Mouse (Mus musculus): ENCODE results near the gene Eid3. TPM values are rescaled to one million over a fixed set of nuclear protein-coding genes. Genes with fewer than 3 reads are reported as not detected.

Eid3 gene
- 1 to 10 TPM in 1 of 2 experiments, under 1 TPM in 1; 0.57 to 1.3 TPM for total RNA-seq (2021)

- intact Hi-C loops (cut with DNase I) = no loop called here
- no peak for DNase-seq (ENCODE audit: low spot score)
Measured at GRCm38 (mm10) chr10:82866356-82866755, at the start of gene Eid3. Gene Eid3 (plus strand): TSS chr10:82866626.

GRCm38 (mm10) chr10:82817514-82817913 is 48.9 kb upstream of the Eid3 start:
- intact Hi-C loops (cut with DNase I) = no loop called here
- no peak for DNase-seq (ENCODE audit: low spot score)

- intact Hi-C loops (cut with DNase I) = no loop called here
- no peak for DNase-seq (ENCODE audit: low spot score)
Measured at GRCm38 (mm10) chr10:82817936-82818335, 48.5 kb upstream of the Eid3 start.

- intact Hi-C loops (cut with DNase I) = no loop called here
- DNase-seq (ENCODE audit: low spot score) = no peak
Measured at GRCm38 (mm10) chr10:82818661-82819060, 47.8 kb upstream of the Eid3 start.

GRCm38 (mm10) chr10:82823108-82823778 is 43.2 kb upstream of the Eid3 start:
- DNase-seq (ENCODE audit: low spot score) = no peak
- intact Hi-C loops (cut with DNase I) = no loop called here

GRCm38 (mm10) chr10:82823779-82824177 is 42.6 kb upstream of the Eid3 start:
- no peak for DNase-seq (ENCODE audit: low spot score)
- intact Hi-C loops (cut with DNase I) = no loop called here

DNA sequence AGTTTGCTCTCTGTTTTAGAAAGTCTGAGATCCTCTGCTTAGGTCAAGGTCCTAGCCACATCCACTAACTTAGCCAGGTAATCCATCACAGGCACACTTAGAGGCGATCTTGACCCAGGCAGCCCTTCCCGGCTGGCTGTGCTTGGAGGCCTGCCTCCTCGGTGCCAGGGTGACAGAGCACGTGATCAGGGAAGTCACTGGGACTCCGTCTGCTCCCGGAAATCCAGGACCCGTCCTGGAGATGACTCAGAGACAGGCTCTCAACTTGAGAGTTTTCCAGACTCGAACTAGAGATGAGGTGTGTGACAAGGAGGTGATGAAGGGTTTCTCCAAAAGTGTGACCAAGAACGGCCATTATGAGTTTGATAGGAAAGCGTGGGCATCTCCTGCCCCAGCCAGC is 41.9 kb upstream of the Eid3 start:
- no peak for DNase-seq (ENCODE audit: low spot score)
- intact Hi-C loops (cut with DNase I) = no loop called here

- intact Hi-C loops (cut with DNase I) = no loop called here
- no peak for DNase-seq (ENCODE audit: low spot score)
Measured at GRCm38 (mm10) chr10:82826516-82826915, 39.9 kb upstream of the Eid3 start.

DNA sequence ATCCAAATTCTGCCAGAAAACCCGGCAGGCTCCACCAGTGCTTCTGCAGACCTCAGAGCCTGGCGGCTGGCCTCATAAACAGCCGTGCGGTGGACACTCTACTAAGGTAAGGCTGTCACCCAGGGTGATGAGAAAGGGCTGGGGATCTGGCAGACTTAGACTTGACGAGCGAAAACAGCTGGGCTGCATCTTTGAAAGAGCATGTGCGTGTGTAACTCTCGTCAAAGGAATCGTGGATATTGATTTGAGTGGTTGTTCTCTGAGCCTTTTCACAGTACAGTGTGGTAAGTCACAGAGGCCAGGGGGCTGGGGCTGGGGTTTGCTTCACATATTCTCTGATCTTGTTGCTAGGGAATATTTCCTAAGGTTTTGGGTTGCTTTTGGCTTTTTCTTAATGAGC is 32.5 kb upstream of the Eid3 start, which contains the start of gene Txnrd1:
Txnrd1 (plus strand) TSS at position 26 of the 400 bp plus-strand sequence.
- intact Hi-C loops (cut with DNase I) = loop anchor here (5.0 kb wide), 1 partner anchor 43 kb away; no protein-coding TSS in a partner anchor
- no peak for DNase-seq (ENCODE audit: low spot score)

DNA sequence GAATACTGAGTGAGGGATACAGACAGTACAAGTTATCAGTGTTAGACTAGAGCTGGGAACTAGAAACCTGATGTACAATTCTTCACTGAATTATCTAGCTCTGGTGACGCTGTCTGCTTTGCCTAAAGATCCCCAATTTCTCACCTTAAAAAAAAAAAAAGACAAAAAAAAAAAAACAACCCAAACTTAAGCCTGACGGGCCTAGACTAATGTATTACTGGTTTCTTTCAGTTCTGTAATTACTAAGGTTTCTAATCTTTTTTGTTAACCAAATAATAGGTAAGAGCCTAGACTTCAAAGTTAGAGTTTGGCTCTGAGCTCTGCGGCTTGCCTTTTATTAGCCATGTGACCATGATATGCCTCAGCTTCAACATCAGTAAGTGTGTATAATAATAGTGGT is 30.5 kb upstream of the Eid3 start:
- intact Hi-C loops (cut with DNase I) = no loop called here
- no peak for DNase-seq (ENCODE audit: low spot score)

DNA sequence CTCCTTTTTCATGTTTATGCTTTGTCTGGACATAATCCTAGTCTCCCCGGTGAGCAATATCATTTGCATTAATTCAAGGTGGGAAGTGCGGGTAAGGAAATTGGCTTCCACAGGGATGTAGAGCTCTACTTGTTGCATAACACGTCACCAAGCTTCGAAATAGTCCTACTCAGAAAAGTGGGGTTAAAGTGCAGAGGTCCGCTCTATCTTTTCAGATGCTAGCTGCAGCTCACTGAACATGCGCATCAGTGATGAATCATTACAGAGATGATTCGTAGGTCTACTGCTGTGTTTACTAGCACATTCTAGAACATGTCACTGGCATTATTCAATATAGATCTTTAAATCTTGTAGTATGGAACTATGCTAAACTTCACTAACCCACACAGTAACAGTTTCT is 28.0 kb upstream of the Eid3 start:
- intact Hi-C loops (cut with DNase I) = no loop called here
- no peak for DNase-seq (ENCODE audit: low spot score)

GRCm38 (mm10) chr10:82844090-82844489 is 22.3 kb upstream of the Eid3 start:
- intact Hi-C loops (cut with DNase I) = no loop called here
- no peak for DNase-seq (ENCODE audit: low spot score)

- no peak for DNase-seq (ENCODE audit: low spot score)
- intact Hi-C loops (cut with DNase I) = no loop called here
Measured at GRCm38 (mm10) chr10:82844731-82845130, 21.7 kb upstream of the Eid3 start.

DNA sequence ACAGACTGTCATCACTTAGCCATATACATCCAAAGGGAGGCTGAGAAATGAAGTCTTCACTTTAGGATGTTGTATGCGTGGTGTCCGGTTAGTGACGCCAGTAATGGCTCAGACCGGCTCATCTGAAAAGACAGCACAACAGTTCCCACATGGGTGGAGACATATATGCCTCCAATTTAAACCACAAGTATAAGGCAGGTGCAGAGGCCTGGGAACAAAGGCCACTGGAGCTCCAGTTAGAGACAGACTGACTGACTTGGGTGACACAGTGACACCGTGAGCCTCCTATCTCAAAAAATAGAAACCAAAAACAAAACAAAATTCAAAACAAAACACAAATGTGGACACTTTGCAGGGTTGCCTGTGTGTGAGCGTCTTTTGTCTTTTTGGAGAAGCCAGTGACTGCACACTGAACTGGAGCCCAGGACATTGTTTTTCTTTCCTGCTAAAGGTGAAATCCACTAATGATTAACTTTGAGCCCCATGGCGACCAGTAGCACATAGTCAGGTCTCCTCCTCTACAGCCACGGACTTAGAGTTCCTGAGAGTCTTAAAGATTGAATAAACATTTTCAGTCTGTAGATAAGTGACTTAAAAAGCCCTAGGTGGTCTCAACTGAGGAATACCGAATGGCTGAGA is 18.5 kb upstream of the Eid3 start:
- intact Hi-C loops (cut with DNase I) = no loop called here
- no peak for DNase-seq (ENCODE audit: low spot score)

DNA sequence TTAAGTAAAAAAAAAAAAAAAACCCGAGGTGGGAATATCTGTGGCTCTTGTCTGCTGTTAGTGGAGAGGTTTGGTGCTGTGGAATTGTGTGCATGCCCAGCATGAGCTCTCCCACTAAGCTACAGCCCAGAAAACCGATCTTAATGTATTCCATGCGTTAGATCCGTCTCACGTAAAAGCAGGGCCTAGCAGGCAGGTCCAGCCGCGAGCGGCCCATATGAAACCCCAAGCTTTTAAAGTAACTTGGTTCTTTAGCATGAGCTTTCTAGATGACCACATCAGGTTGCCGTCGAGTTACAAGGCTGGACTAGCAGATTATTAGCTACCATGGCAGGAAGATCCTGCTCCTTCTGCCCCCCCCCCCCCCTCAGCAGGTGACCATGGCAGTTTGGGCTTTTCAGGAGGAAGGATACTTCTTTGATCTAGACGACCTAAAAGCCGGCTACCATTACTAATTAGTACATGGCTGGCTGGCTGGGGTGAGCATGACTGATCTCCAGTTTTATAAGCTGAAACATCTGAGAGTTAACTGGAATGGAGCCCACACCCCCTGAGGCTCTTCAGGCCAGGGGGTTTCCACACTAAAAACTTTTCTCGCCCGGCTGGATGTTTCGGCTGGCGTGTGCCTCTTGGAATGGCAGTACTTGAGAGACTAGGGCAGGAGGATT is 16.6 kb upstream of the Eid3 start:
- no peak for DNase-seq (ENCODE audit: low spot score)
- intact Hi-C loops (cut with DNase I) = no loop called here

GRCm38 (mm10) chr10:82850354-82850752 is 16.1 kb upstream of the Eid3 start:
- intact Hi-C loops (cut with DNase I) = no loop called here
- no peak for DNase-seq (ENCODE audit: low spot score)

- no peak for DNase-seq (ENCODE audit: low spot score)
- intact Hi-C loops (cut with DNase I) = no loop called here
Measured at GRCm38 (mm10) chr10:82851751-82852150, 14.7 kb upstream of the Eid3 start.

DNA sequence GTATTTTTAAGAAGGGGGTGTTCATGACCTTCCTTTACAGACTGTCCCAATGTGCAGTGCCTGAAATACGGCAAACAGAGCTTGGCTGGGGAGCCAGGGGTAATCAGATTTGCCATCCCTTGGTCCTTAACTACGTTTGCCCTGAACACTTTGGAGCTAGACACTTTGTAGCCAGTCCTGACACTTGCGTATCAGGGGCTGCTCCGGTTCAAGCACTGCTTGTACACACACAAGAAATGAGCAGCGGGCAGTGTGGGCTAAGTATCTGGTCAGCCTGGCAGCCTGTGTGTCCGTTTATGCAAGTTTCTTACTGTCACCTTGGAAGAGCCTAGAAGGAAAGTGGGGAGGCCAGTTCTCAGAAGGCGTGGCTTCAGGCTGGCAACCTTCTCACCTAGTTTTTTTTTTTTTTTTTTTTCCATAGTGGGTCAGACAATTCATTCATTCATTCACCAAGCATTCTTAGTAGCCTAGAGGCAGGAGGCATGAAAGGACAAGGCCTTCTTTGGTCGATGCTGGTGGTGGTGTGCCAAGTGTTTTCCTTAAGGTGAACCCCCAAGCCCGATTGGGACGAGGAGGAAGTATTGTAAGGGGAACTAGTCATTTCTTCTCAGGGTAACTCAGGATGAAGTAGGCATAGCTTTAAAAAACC is 8.3 kb upstream of the Eid3 start:
- intact Hi-C loops (cut with DNase I) = loop anchor here (5.0 kb wide), 2 partner anchors 46 to 96 kb away; partner anchors contain the start of gene Nfyb
- no peak for DNase-seq (ENCODE audit: low spot score)

DNA sequence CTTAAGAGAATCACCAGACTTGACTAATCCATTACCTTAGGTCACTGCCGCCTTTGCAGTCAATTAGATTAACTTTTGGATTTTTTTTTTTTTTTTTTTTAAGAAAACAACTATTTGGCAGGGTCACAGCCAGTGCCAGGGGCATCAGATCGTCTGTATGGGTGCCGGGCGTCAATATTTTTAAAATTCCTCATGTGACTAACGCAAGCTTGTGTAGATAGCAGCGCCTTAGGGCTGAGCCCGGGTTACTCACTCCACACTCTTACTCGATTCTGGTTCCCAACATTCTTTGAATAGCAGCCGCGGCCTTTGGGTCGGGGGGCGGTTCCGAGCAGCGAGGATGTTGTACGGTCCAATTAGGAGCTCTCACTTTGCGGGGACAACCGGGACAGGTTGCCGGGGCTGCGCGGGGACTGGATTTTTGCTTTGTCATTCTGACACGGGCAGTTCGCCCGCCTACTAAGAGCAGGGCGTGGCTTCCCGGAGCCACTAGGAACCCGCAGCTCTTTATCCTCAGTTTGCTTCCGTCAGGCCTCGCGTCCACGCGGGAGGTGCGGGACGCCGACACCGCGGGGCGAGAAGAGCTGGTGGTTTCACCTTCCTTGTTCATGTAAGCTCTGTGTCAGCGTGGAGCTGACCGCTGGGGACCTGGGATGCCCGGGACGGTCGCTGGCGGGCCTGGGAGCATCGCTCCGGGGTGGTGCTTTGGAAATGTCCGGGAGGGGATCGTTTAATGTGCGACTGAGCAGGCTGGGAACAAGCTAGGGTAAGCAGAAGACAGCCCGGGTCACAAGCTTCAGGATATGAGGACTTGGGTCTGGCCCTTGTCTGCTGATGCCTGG is 7.5 kb upstream of the Eid3 start:
- intact Hi-C loops (cut with DNase I) = loop anchor here (5.0 kb wide), 2 partner anchors 47 to 97 kb away; partner anchors contain the start of gene Nfyb
- DNase-seq (ENCODE audit: low spot score) = peak; percentile 91

- intact Hi-C loops (cut with DNase I) = loop anchor here (5.0 kb wide), 2 partner anchors 47 to 97 kb away; partner anchors contain the start of gene Nfyb
- no peak for DNase-seq (ENCODE audit: low spot score)
Measured at GRCm38 (mm10) chr10:82859533-82859915, 6.9 kb upstream of the Eid3 start.

Measured in heart, postnatal 25 days (tissue).